Mouse (Mus musculus) ES-Bruce4 (cell line): Measurements from ENCODE around the gene 4930452B06Rik.

Experiments used
- CTCF ChIP-seq: IDR thresholded peaks from one replicate; pipeline ENCODE4 v1.8.1; 2011; ENCODE audit warnings: low read depth, low read length
- POLR2A ChIP-seq: IDR thresholded peaks from one replicate; pipeline ENCODE4 v1.8.1; 2011; ENCODE audit warnings: low read length; ENCODE audit not compliant: insufficient read depth

GRCm38 (mm10) chr14:8503345-8503744 lies 162.7 kb downstream of the 4930452B06Rik start:
- TF ChIP-seq POLR2A (no peak), CTCF (no peak)
